Mouse (Mus musculus) layer of hippocampus, adult 6 months (tissue): ENCODE data around the gene Tmem60. TPM values are rescaled to one million over a fixed set of nuclear protein-coding genes. Genes with fewer than 3 reads are reported as not detected.

Experiments used
- long read RNA-seq, 2 experiments: library from polyadenylated mRNA; unstranded; transcript quantifications; one replicate each; pipeline ENCODE4 v2.0.0; 2019 to 2020
- polyA plus RNA-seq: library from polyadenylated mRNA; unstranded; fragments of <200 nt; fragmentation: Nextera tagmentation; gene quantifications from 2 replicates; pipeline ENCODE4 v1.2.3, GENCODE M21; 2021

Tmem60 gene
- polyA plus RNA-seq: 68.6 and 69.4 TPM in 2 replicates
- long read RNA-seq, experiment 1, transcript Tmem60-201 (2 exons, 1,147 nt): major isoform, 66 of 69 reads
- long read RNA-seq, experiment 1, partial matches to known transcripts: 0 of 69 reads
- long read RNA-seq, experiment 1, other reads (novel, unspliced or antisense): 1 of 69 reads
- long read RNA-seq, experiment 2, transcript Tmem60-201 (2 exons, 1,147 nt): major isoform, 14 of 15 reads
- long read RNA-seq, experiment 2, partial matches to known transcripts: 0 of 15 reads
- long read RNA-seq, experiment 2, other reads (novel, unspliced or antisense): 1 of 15 reads

DNA sequence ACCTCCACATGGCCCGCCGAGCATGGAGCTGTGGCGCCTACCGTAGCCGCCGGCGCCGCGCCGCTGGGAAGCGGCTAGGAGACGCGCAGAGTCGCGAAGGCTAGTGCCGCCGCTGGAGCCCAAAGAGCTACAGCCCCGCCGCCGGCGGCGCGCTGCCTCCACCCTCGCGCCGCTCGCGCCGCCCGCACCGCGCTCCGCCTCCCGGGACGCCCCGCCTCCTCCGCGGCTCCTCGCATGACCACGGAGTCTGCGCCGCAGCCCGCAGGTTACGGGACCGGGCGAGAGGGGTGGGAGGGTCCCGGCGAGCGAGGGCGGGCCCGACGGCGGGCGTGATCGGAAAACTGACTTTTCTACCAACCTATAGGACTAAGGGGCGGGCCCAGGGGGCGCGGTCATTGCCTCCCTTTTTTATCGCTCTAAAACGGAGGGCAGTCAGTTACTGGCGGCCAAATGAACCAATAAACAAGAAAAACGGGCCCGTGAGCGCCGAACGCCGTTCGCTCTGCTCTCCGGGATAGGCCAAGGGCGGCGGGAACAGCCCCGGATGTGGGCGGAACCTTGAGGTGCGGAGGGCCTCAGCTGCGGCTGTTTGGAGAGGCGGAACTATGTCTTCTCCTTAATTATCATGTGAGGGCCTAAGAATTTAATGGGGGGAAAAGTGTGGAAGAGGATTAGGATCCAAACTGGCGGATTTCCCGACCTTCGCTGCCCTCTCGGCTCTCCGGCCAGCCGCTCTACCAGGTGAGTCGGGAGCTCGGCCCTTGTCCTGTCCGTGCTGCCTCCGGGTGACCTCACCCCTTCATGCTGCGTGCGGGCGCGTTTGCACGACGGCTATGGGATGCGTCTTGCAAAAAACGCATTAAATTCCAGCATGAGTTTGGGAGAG is at the start of gene Tmem60, which contains the start of gene Phtf2:
TSS of gene Tmem60 (plus strand) at position 277 of the 886 bp plus-strand sequence.
TSS of gene Phtf2 (minus strand) at position 210 of the 886 bp plus-strand sequence.

Other genes with a start within 250 kb of the Tmem60 start
- 1.8 and 2.8 TPM in 2 replicates for gene Phtf2, start 67 bp upstream of the Tmem60 start, polyA plus RNA-seq
- 4.2 and 4.6 TPM in 2 replicates for gene Rsbn1l, start 74.2 kb downstream of the Tmem60 start, polyA plus RNA-seq
- gene Ptpn12, start 173.7 kb downstream of the Tmem60 start, polyA plus RNA-seq: 5.0 and 6.7 TPM in 2 replicates